Comparison of ENCODE assay signal across 19 mouse cellular contexts in genomic region chr1:178388802-178389201, GRCm38 (mm10). TPM values are rescaled to one million over a fixed set of nuclear protein-coding genes. Genes with fewer than 3 reads are reported as not detected.
A peak's percentile ranks its signal among the peaks of the same experiment; 100 is the strongest.
DNase-seq lines count a peak whose midpoint lies in the region; ATAC-seq and TF ChIP-seq lines count a peak whose summit lies in the region.
"Had no signal": no experiment of that assay in that cellular context is flagged by ENCODE, and none has a peak within 500 bp of the region (broad histone marks: within the 10 kb centered on the region; RNA-seq: fewer than 3 reads in every experiment).

No protein-coding gene starts in this region.

- intact Hi-C loops in gastrocnemius, adult 2 months (cut with DNase I) = loop anchor here (5.0 kb wide), 1 partner anchor 47 kb away; no protein-coding TSS in a partner anchor
- intact Hi-C loops in gastrocnemius, postnatal 14 days (cut with DNase I; ENCODE audit: low total_unique reads) = no loop called here

- H3K9ac ChIP-seq in forebrain, embryonic 16.5 days (replicated peaks; ENCODE audit: low read depth, low read length) = no peak overlapping the region
- no peak overlapping the region for H3K9ac ChIP-seq in forebrain, embryonic 12.5 days
- no peak overlapping the region for H3K9ac ChIP-seq in heart, postnatal 0 days (replicated peaks; ENCODE audit: low read depth, low read length)
- H3K9ac ChIP-seq: hindbrain, embryonic 13.5 days had no signal

- no peak for DNase-seq in gastrocnemius, adult 2 months
- no peak for DNase-seq in gastrocnemius, postnatal 14 days
- DNase-seq in heart, postnatal 0 days (ENCODE audit: low spot score) = no peak
- no peak for DNase-seq in heart, adult 11 months
- peak; percentile 55 for DNase-seq in skeletal muscle tissue, adult 2 months (ENCODE audit: low read depth, low spot score)
- no peak for DNase-seq in cerebellum, adult 8-10 months
- DNase-seq: adrenal gland, postnatal 14 days; cerebellum, adult 18-20 months; cerebellum, postnatal 10 days; kidney, adult 11 months; kidney, adult 9 months had no signal

- H3K4me2 ChIP-seq in forebrain, embryonic 16.5 days (ENCODE audit: low read length) = no peak overlapping the region
- no peak overlapping the region for H3K4me2 ChIP-seq in forebrain, embryonic 12.5 days
- H3K4me2 ChIP-seq in heart, postnatal 0 days (ENCODE audit: low read depth, low read length) = no peak overlapping the region
- H3K4me2 ChIP-seq: hindbrain, embryonic 13.5 days had no signal

- TF ChIP-seq EP300 in heart, postnatal 0 days (IDR thresholded peaks at IDR 0.05; ENCODE audit: low read depth) = no peak

- no peak for TF ChIP-seq CTCF in gastrocnemius, adult 2 months (IDR thresholded peaks at IDR 0.05)
- no peak for TF ChIP-seq CTCF in heart, postnatal 0 days (IDR thresholded peaks at IDR 0.05; ENCODE audit: low read depth)

- no peaks in the 10 kb centered on the region for H3K27me3 ChIP-seq in forebrain, embryonic 16.5 days (replicated peaks; ENCODE audit: control insufficient read depth, insufficient read depth, low read length)
- no peaks in the 10 kb centered on the region for H3K27me3 ChIP-seq in forebrain, embryonic 12.5 days
- H3K27me3 ChIP-seq in heart, postnatal 0 days (ENCODE audit: control insufficient read depth, insufficient read depth, low read length) = no peaks in the 10 kb centered on the region
- H3K27me3 ChIP-seq: hindbrain, embryonic 13.5 days; Patski had no signal

- no peak overlapping the region for H3K4me3 ChIP-seq in forebrain, embryonic 16.5 days (replicated peaks; ENCODE audit: low read length)
- H3K4me3 ChIP-seq in forebrain, embryonic 12.5 days (replicated peaks) = no peak overlapping the region
- peak overlapping the region; percentile 21 for H3K4me3 ChIP-seq in gastrocnemius, adult 2 months
- H3K4me3 ChIP-seq in heart, postnatal 0 days (ENCODE audit: low read depth, low read length) = no peak overlapping the region
- H3K4me3 ChIP-seq: embryonic facial prominence, embryonic 10.5 days; heart, embryonic 10.5 days; hindbrain, embryonic 13.5 days had no signal

- H3K4me1 ChIP-seq in forebrain, embryonic 16.5 days (replicated peaks; ENCODE audit: control insufficient read depth, insufficient read depth, low read length) = 0 out of 2 replicates have a peak, but pooled peaks cover 2% of the 10 kb centered on the region
- no peaks in the 10 kb centered on the region for H3K4me1 ChIP-seq in forebrain, embryonic 12.5 days
- H3K4me1 ChIP-seq in heart, postnatal 0 days (ENCODE audit: control insufficient read depth, insufficient read depth) = peaks cover 19% of the 10 kb centered on the region
- H3K4me1 ChIP-seq: heart, embryonic 10.5 days; hindbrain, embryonic 13.5 days had no signal

- H3K36me3 ChIP-seq in forebrain, embryonic 16.5 days (ENCODE audit: control insufficient read depth, insufficient read depth) = no peaks in the 10 kb centered on the region
- H3K36me3 ChIP-seq in forebrain, embryonic 12.5 days (replicated peaks) = no peaks in the 10 kb centered on the region
- no peaks in the 10 kb centered on the region for H3K36me3 ChIP-seq in heart, postnatal 0 days (replicated peaks; ENCODE audit: control insufficient read depth, insufficient read depth, low read length)
- H3K36me3 ChIP-seq: embryonic facial prominence, embryonic 10.5 days; heart, embryonic 10.5 days; hindbrain, embryonic 13.5 days had no signal

- H3K9me3 ChIP-seq in forebrain, embryonic 16.5 days (ENCODE audit: control insufficient read depth, low read length) = no peaks in the 10 kb centered on the region
- H3K9me3 ChIP-seq in forebrain, embryonic 12.5 days = no peaks in the 10 kb centered on the region
- no peaks in the 10 kb centered on the region for H3K9me3 ChIP-seq in heart, postnatal 0 days (replicated peaks; ENCODE audit: control insufficient read depth, low read length)
- H3K9me3 ChIP-seq: embryonic facial prominence, embryonic 10.5 days; heart, embryonic 10.5 days; hindbrain, embryonic 13.5 days had no signal

- ATAC-seq in forebrain, embryonic 16.5 days = peak; percentile 59; the same call in 1 of the 2 replicates
- no peak for ATAC-seq in forebrain, embryonic 12.5 days (ENCODE audit: low FRiP score)
- no peak for ATAC-seq in heart, postnatal 0 days (ENCODE audit: insufficient read depth, low read depth)
- ATAC-seq: activated CD4-positive, CD25-positive, alpha-beta regulatory T cell, adult 4 months; hindbrain, postnatal 0 days; Patski had no signal

- 55% methylated on average over 4 of the region's 4 CpGs for whole genome bisulfite sequencing in forebrain, embryonic 16.5 days
- 70% methylated on average over 4 of the region's 4 CpGs for WGBS in forebrain, embryonic 12.5 days
- WGBS in heart, postnatal 0 days = 53% methylated on average over 4 of the region's 4 CpGs

- no peak overlapping the region; the same call in 1 of the 2 replicates for H3K27ac ChIP-seq in forebrain, embryonic 16.5 days (ENCODE audit: low read length)
- no peak overlapping the region for H3K27ac ChIP-seq in forebrain, embryonic 12.5 days
- peak overlapping the region; percentile 90 for H3K27ac ChIP-seq in gastrocnemius, adult 2 months
- H3K27ac ChIP-seq in heart, postnatal 0 days (ENCODE audit: low read depth) = peak overlapping the region; percentile 43; the same call in 1 of the 2 replicates
- H3K27ac ChIP-seq: embryonic facial prominence, embryonic 10.5 days; heart, embryonic 10.5 days; hindbrain, embryonic 13.5 days; hindbrain, postnatal 0 days had no signal

RNA-seq across cellular contexts. Expression of gene Efcab2, which starts 17.1 kb away (rescaled TPM):
- 7.1 TPM in 2 replicates for polyA plus RNA-seq in forebrain, embryonic 16.5 days (2015; fragmentation: Nextera tagmentation; extraction: Ambion mirVana)
- polyA plus RNA-seq in forebrain, embryonic 12.5 days (2016; fragmentation: Nextera tagmentation; extraction: Ambion mirVana) = 9.6 and 11.1 TPM in 2 replicates
- 10 to 100 TPM; 14.7 to 15.9 TPM for total RNA-seq in gastrocnemius, adult 2 months (2021)
- 1 to 10 TPM; 6.2 to 8.4 TPM for total RNA-seq in gastrocnemius, postnatal 14 days (2021)
- 3.4 and 5.8 TPM in 2 replicates for total RNA-seq in heart, postnatal 0 days (2014; rRNA removed; ENCODE audit: low replicate concordance)
- 28.5 and 33.1 TPM in 2 replicates for polyA plus RNA-seq in heart, postnatal 0 days (2015; fragmentation: Nextera tagmentation; extraction: Ambion mirVana)

RNA-seq across cellular contexts. Expression of gene Hnrnpu, which starts 51.2 kb away (rescaled TPM):
- 261 and 340 TPM in 2 replicates for polyA plus RNA-seq in forebrain, embryonic 16.5 days (2015; fragmentation: Nextera tagmentation; extraction: Ambion mirVana)
- polyA plus RNA-seq in forebrain, embryonic 12.5 days (2016; fragmentation: Nextera tagmentation; extraction: Ambion mirVana) = 898 and 928 TPM in 2 replicates
- 100 to 1,000 TPM; 135 to 140 TPM for total RNA-seq in gastrocnemius, adult 2 months (2021)
- 100 to 1,000 TPM; 143 to 145 TPM for total RNA-seq in gastrocnemius, postnatal 14 days (2021)
- 62.2 and 85.6 TPM in 2 replicates for total RNA-seq in heart, postnatal 0 days (2014; rRNA removed; ENCODE audit: low replicate concordance)
- polyA plus RNA-seq in heart, postnatal 0 days (2015; fragmentation: Nextera tagmentation; extraction: Ambion mirVana) = 107 and 109 TPM in 2 replicates

Comparison
In these comparisons a context has a peak if more than half of its experiments do, and no peak if none do; other contexts are left out.
1. H3K27ac ChIP-seq: peak in gastrocnemius, adult 2 months (single experiment) and heart, postnatal 0 days (single experiment); none in forebrain, embryonic 16.5 days (single experiment) and forebrain, embryonic 12.5 days (single experiment).